8 mouse cellular contexts compared by ENCODE assay signal in the genomic region with DNA sequence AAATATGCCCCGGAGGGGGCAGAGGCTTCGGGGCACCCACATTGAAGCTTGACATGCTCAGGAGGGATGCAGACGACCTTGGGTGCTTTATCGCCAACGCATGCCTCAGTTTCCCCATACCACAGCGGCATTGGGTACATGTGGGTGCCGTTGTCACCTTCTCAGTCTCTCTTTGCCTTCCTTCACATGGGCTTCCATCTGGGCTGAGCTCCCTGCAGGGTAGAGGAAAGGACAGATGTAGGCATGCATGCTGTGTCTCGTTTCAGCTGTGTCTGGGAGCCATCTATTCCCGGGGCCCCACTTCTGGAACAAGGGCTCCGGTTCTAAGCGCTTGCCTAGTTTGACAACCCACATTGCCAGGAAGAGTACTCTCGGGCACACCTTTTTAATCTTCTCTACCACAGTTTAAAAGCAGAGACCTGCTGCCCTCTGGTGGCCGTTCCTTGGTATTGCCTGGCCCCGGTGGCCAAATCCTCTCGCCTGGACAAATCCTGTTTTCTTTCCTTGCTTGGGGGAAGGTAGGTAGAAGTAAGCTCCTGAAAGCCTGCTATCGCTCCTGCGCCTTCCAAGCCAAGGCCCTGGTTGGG. TPM values are rescaled to one million over a fixed set of nuclear protein-coding genes. Genes with fewer than 3 reads are reported as not detected.
DNase-seq lines count a peak whose midpoint lies in the region; ATAC-seq lines count a peak whose summit lies in the region.

No protein-coding gene starts in this region.

- peaks cover 11% of the 10 kb centered on the region; the same call in 1 of the 2 replicates for H3K4me1 ChIP-seq in kidney, embryonic 14.5 days (ENCODE audit: control insufficient read depth, insufficient read depth, low read length)

- no peaks in the 10 kb centered on the region for H3K36me3 ChIP-seq in kidney, embryonic 14.5 days (ENCODE audit: control insufficient read depth, insufficient read depth, low read length)

- no peak overlapping the region for H3K9ac ChIP-seq in kidney, embryonic 14.5 days (ENCODE audit: low read depth, low read length)

- H3K4me2 ChIP-seq in kidney, embryonic 14.5 days (replicated peaks; ENCODE audit: low read depth, low read length) = no peak overlapping the region

- no peaks in the 10 kb centered on the region for H3K27me3 ChIP-seq in kidney, embryonic 14.5 days (ENCODE audit: control insufficient read depth, insufficient read depth, low read length)

- ATAC-seq in kidney, embryonic 14.5 days (ENCODE audit: low FRiP score, low TSS enrichment) = no peak
- peak; percentile 51 for ATAC-seq in erythroid progenitor cell, adult 5-6 weeks (replicated peaks; ENCODE audit: low FRiP score, poor library complexity, severe bottlenecking)

- 36% methylated on average over 17 of the region's 17 CpGs for WGBS in kidney, embryonic 14.5 days

- peak; percentile 80 for DNase-seq in kidney, adult 18-20 months
- DNase-seq in brain, adult 2 months (ENCODE audit: low read depth, low spot score) = peak; percentile 78
- DNase-seq in heart, postnatal 14 days = peak; percentile 78 to 87
- DNase-seq in layer of hippocampus, postnatal 25 days (ENCODE audit: extremely low spot score in 1 of 2, low spot score in 1 of 2) = peak; percentile 78 to 90
- peak; percentile 78 for DNase-seq in mesoderm, embryonic 11.5 days (ENCODE audit: low read depth, low spot score)
- peak; percentile 33 to 38 for DNase-seq in spleen, postnatal 36 days (ENCODE audit: low spot score in 2 of 2)

- H3K27ac ChIP-seq in kidney, embryonic 14.5 days (ENCODE audit: low read depth, low read length) = no peak overlapping the region

- intact Hi-C loops in heart, postnatal 14 days (cut with DNase I) = loop anchor here (1.0 kb wide), 1 partner anchor 102 kb away; no protein-coding TSS in a partner anchor

- H3K4me3 ChIP-seq in kidney, embryonic 14.5 days (ENCODE audit: low read length) = no peak overlapping the region

- no peaks in the 10 kb centered on the region for H3K9me3 ChIP-seq in kidney, embryonic 14.5 days (ENCODE audit: control insufficient read depth, low read length)

RNA-seq across cellular contexts. Expression of gene Laptm5, which starts 20.8 kb away (rescaled TPM):
- polyA plus RNA-seq in kidney, embryonic 14.5 days (2014; fragmentation: Nextera tagmentation; extraction: Ambion mirVana) = 19.7 and 29.5 TPM in 2 replicates
- total RNA-seq in erythroid progenitor cell, adult 5-6 weeks (2015; ENCODE audit: low replicate concordance) = 141 and 163 TPM in 2 replicates
- 32.7 and 33.9 TPM in 2 replicates for total RNA-seq in erythroid progenitor cell, adult 5-6 weeks (2017; ENCODE audit: low replicate concordance)
- total RNA-seq in heart, postnatal 14 days (2021) = 10 to 100 TPM; 17.8 to 35.3 TPM
- total RNA-seq in layer of hippocampus, postnatal 25 days (2021) = 10 to 100 TPM; 37.3 to 39.6 TPM

RNA-seq across cellular contexts. Expression of gene Matn1, which starts 52.1 kb away (rescaled TPM):
- 0.41 and 0.44 TPM in 2 replicates for polyA plus RNA-seq in kidney, embryonic 14.5 days (2014; fragmentation: Nextera tagmentation; extraction: Ambion mirVana)
- total RNA-seq in erythroid progenitor cell, adult 5-6 weeks (2015; ENCODE audit: low replicate concordance) = not detected in 2 replicates
- not detected in 2 replicates for total RNA-seq in erythroid progenitor cell, adult 5-6 weeks (2017; ENCODE audit: low replicate concordance)
- total RNA-seq in heart, postnatal 14 days (2021) = not detected
- 1 to 10 TPM; 2.0 to 2.1 TPM for total RNA-seq in layer of hippocampus, postnatal 25 days (2021)
